Mouse (Mus musculus) limb, embryonic 14.5 days (tissue): ENCODE measurements around the gene 2210017I01Rik. TPM values are rescaled to one million over a fixed set of nuclear protein-coding genes. Genes with fewer than 3 reads are reported as not detected.

Experiments
- ATAC-seq: fragments of 200-750 bp; cut with Nextera tagmentation; 2 replicates; pipeline ENCODE4 v1.8.0; 2017; ENCODE audit warnings: low read depth, moderate number of reproducible peaks, moderate TSS enrichment; ENCODE audit not compliant: low FRiP score
- DNase-seq: peaks from one replicate; pipeline ENCODE4 v3.0.0-alpha.2; 2015; ENCODE audit warnings: low spot score
- H3K27ac ChIP-seq: fragments of 300-500 bp; sonication (generic); replicated peaks from 2 replicates; pipeline ENCODE4 v1.5.1; 2014; ENCODE audit warnings: low read depth, mild to moderate bottlenecking, low read length, moderate library complexity, mixed read lengths
- H3K27me3 ChIP-seq: fragments of 300-500 bp; sonication (generic); 2 replicates; pipeline ENCODE4 v1.6.1; 2014; ENCODE audit warnings: low read length, mixed read lengths; ENCODE audit not compliant: control insufficient read depth, insufficient read depth
- H3K36me3 ChIP-seq: fragments of 300-500 bp; sonication (generic); 2 replicates; pipeline ENCODE4 v1.6.1; 2014; ENCODE audit warnings: mild to moderate bottlenecking, low read length, moderate library complexity, mixed read lengths; ENCODE audit not compliant: control insufficient read depth, insufficient read depth
- H3K4me1 ChIP-seq: fragments of 300-500 bp; sonication (generic); 2 replicates; pipeline ENCODE4 v1.6.1; 2014; ENCODE audit warnings: antibody characterized with exemption, low read length, mixed read lengths; ENCODE audit not compliant: control insufficient read depth, insufficient read depth
- H3K4me2 ChIP-seq: fragments of 300-500 bp; sonication (generic); replicated peaks from 2 replicates; pipeline ENCODE4 v1.6.1; 2014; ENCODE audit warnings: low read depth, mild to moderate bottlenecking, low read length, moderate library complexity; ENCODE audit not compliant: severe bottlenecking
- H3K4me3 ChIP-seq: fragments of 300-500 bp; sonication (generic); replicated peaks from 2 replicates; pipeline ENCODE4 v1.5.1; 2014; ENCODE audit warnings: low read length
- H3K9ac ChIP-seq: fragments of 300-500 bp; sonication (generic); 2 replicates; pipeline ENCODE4 v1.6.1; 2014; ENCODE audit warnings: mild to moderate bottlenecking, low read depth, low read length, moderate library complexity; ENCODE audit not compliant: severe bottlenecking
- H3K9me3 ChIP-seq: fragments of 300-500 bp; sonication (generic); 2 replicates; pipeline ENCODE4 v1.6.1; 2016; ENCODE audit warnings: low read length; ENCODE audit not compliant: control insufficient read depth
- POLR2A ChIP-seq: fragments of 200-500 bp; IDR thresholded peaks from 2 replicates; pipeline ENCODE4 v1.8.0; 2012; ENCODE audit warnings: inconsistent platforms, mild to moderate bottlenecking, moderate library complexity, borderline replicate concordance; ENCODE audit not compliant: insufficient read depth, insufficient read length; ENCODE audit errors: extremely low read depth
- WGBS: fragments of 180-500 bp; shearing (Covaris S2); extraction: QIAGEN DNeasy Blood & Tissue Kit; methylation state at CpG from one replicate; pipeline ENCODE4 v1.1.7; 2014; 5-methylcytosine and 5-hydroxymethylcytosine counted together
- polyA plus RNA-seq, 2 experiments: library from polyadenylated mRNA; depleted of rRNA in 1 of 2; stranded (reverse) in 1 of 2; unstranded in 1 of 2; fragments of >200 nt; fragmentation: Nextera tagmentation in 1 of 2; extraction: Ambion mirVana in 1 of 2; gene quantifications; 2 replicates each; pipeline versions ENCODE4 v1.2.1 to v1.2.3; 2012 to 2014

Gene 2210017I01Rik
- polyA plus RNA-seq, 2 experiments = not detected

DNA sequence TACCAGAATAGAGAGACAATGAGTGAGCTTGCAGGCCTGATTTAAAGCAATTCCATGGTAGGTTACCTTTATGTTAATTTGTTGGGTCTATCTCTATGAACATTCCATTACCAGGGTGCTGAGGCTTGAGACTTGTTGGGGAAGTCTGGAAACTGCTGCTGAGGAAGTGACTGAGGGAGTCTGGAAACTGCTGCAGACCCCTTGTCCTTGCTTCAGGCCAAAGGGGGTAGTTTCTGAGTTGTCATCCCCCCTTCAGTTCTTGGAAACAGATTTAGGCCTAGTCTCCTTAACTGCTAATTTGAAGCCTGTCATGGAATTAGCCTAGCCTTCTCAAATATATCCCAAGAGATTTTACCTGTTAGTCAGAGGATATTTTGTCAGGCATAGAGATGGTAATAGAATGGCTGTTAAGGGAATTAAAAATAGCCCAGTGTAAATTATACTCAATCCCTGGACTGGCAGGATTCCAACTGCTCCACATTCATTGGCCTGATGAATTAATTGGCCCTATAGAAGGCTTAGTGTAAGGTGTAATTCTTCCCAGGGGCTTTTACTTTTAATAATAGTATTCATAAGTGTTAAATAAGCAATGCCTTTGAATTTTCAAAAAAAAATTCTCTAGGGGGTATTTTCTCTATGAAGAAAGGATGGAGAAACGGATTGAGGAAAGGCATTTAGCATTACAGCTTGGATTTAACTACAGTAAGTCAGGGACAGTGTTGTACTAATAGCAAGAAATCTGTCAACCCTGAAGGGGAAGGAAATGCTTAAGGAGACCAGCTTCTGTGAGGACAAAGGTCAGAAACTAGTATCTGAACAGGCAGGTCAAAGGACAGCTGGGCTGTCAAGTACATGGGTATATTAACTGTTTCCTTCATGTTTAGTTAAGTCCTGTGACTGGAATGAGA is 30.7 kb upstream of the 2210017I01Rik start:
- Histone ChIP-seq H3K4me1 (no peaks in the 10 kb centered on the region), H3K4me3 (no peak overlapping the region), H3K27ac (no peak overlapping the region), H3K27me3 (no peaks in the 10 kb centered on the region), H3K4me2 (no peak overlapping the region), H3K36me3 (no peaks in the 10 kb centered on the region), H3K9ac (no peak overlapping the region), H3K9me3 (no peaks in the 10 kb centered on the region)
- no peak for TF ChIP-seq POLR2A
- 22% methylated on average over 1 of the region's 1 CpGs for WGBS
- DNase-seq (no peak), ATAC-seq (no peak)

DNA sequence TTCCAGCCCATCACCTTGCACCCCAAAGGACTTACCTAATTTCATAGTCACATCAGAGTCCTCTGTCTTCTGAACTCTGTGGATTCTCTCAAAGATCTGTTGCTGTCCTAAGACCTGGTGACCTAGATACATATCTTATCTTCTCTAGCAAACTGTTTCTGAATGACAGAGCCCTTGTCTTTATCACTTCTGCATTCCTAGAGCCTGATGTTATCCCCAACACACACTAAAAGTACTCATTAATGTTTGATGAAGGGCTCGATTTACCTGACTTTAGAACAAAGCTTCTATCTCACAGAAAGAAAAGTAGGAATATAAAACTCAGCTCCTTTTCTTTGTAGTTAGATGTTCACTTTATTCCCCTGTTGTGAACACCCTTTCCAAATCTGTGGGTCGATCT is 14.3 kb upstream of the 2210017I01Rik start, which contains the start of gene Lce6a:
TSS of gene Lce6a (minus strand) at position 101 of the 400 bp plus-strand sequence.
- H3K27ac ChIP-seq = no peak within 1 kb of the TSS
- no peak within 1 kb of the TSS for H3K9ac ChIP-seq
- DNase-seq = no peak
- 79% methylated on average over 2 of the region's 2 CpGs for WGBS
- no peak within 1 kb of the TSS for H3K4me2 ChIP-seq
- no peak within 1 kb of the TSS for H3K4me3 ChIP-seq
- no peaks in the 10 kb centered on the region for H3K27me3 ChIP-seq
- no peaks in the 10 kb centered on the region for H3K9me3 ChIP-seq
- H3K36me3 ChIP-seq = no peaks in the 10 kb centered on the region
- no peak for ATAC-seq
- H3K4me1 ChIP-seq = no peaks in the 10 kb centered on the region
- TF ChIP-seq POLR2A = no peak

DNA sequence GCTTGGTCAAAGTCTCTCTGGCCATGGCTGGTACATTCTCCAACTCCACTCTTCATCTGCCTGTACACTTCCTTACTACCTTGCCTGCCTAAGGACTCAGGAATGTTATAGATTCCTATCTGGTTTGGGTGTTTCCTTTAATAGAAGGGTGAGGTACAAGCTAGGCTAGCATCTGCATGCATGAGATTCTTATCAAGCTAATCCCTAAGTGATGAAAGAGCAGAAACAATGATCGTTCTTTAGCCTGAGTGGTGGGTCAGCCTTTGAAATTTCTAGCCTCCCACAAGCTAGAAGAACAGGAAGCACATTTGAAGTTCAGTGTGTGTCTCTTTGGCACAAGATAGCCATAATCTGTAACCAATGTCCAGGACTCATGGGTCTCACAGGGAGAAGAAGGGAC is 2.5 kb upstream of the 2210017I01Rik start:
- ATAC-seq (no peak), DNase-seq (no peak)
- no peaks in the 10 kb centered on the region for H3K9me3 ChIP-seq
- H3K4me3 ChIP-seq = no peak overlapping the region
- WGBS = 42% methylated on average over 1 of the region's 1 CpGs
- TF ChIP-seq POLR2A = no peak
- no peaks in the 10 kb centered on the region for H3K4me1 ChIP-seq
- no peaks in the 10 kb centered on the region for H3K27me3 ChIP-seq
- no peaks in the 10 kb centered on the region for H3K36me3 ChIP-seq
- H3K27ac ChIP-seq = no peak overlapping the region
- H3K4me2 ChIP-seq = no peak overlapping the region
- no peak overlapping the region for H3K9ac ChIP-seq

DNA sequence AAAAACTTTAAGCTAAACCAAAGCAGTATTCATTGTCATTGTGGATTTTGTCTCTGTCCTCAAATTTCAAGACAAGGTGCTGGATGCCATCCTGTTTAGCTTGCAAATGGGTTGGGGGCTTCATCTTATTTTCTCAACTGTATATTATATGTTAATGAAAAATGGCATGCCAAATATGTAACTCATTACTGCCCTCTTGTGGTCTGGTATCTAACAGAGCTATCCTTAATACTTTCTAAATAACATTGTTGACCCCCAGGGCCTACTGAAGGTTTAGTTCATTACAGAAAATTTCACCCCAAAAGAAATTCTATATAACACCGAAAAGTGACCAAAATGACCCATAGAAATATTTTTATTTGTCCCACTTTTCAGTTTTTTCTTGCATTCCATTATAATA is 5.1 kb downstream of the 2210017I01Rik start:
- WGBS = 47% methylated on average over 1 of the region's 1 CpGs
- no peak overlapping the region for H3K4me3 ChIP-seq
- ATAC-seq (no peak), DNase-seq (peak; percentile 45)
- no peak overlapping the region for H3K4me2 ChIP-seq
- no peak overlapping the region for H3K27ac ChIP-seq
- no peaks in the 10 kb centered on the region for H3K36me3 ChIP-seq
- H3K27me3 ChIP-seq = no peaks in the 10 kb centered on the region
- peaks cover 6% of the 10 kb centered on the region; the same call in 1 of the 2 replicates for H3K9me3 ChIP-seq
- no peaks in the 10 kb centered on the region for H3K4me1 ChIP-seq
- TF ChIP-seq POLR2A = no peak
- H3K9ac ChIP-seq = no peak overlapping the region

DNA sequence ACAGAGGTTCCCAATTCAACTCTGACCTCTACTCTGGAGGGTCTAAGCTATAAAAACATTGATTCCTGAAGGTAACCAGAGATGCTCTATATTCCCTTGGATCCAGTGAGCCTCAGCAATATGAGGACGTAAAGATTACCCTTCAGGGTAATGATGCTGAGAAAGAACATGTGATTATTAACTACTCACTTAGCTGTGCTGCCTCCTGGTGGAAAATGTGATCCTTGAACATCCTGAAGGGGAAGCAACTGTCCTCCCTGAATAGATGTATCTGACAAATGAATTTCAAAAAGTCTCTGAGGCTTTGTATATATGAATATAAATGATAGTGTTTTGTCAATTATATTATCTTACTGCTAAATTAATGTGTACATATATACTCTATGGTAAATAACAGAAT is 6.8 kb downstream of the 2210017I01Rik start:
- Histone ChIP-seq H3K27me3 (no peaks in the 10 kb centered on the region), H3K27ac (no peak overlapping the region), H3K4me2 (no peak overlapping the region), H3K9ac (no peak overlapping the region), H3K4me1 (no peaks in the 10 kb centered on the region), H3K9me3 (peaks cover 6% of the 10 kb centered on the region; the same call in 1 of the 2 replicates), H3K4me3 (no peak overlapping the region), H3K36me3 (no peaks in the 10 kb centered on the region)
- DNase-seq = no peak
- 50% methylated on average over 1 of the region's 1 CpGs for WGBS
- no peak for ATAC-seq
- no peak for TF ChIP-seq POLR2A
